Mouse (Mus musculus) midbrain, postnatal 0 days (tissue): ENCODE measurements at regions not wholly inside any gene's neighbourhood (a gene's known extent, or its start where the extent isn't known, plus 50 kb on each side); places are given as distances from the start of the nearest gene placed in this dataset.

Experiments
- ATAC-seq: fragments of 200-750 bp; cut with Nextera tagmentation; 2 replicates; pipeline ENCODE4 v1.8.0; 2017; ENCODE audit warnings: moderate number of reproducible peaks, mild to moderate bottlenecking, moderate TSS enrichment, moderate library complexity; ENCODE audit not compliant: low FRiP score
- DNase-seq: peaks from one replicate; pipeline ENCODE4 v3.0.0-alpha.2; 2015; ENCODE audit warnings: low spot score
- H3K27ac ChIP-seq: fragments of 300-500 bp; sonication (generic); 2 replicates; pipeline ENCODE4 v1.5.1; 2014; ENCODE audit warnings: low read depth, mild to moderate bottlenecking, low read length, mixed read lengths
- H3K27me3 ChIP-seq: fragments of 300-500 bp; sonication (generic); 2 replicates; pipeline ENCODE4 v1.6.1; 2014; ENCODE audit warnings: low read length, control low read depth, mixed read lengths; ENCODE audit not compliant: insufficient read depth
- H3K36me3 ChIP-seq: fragments of 300-500 bp; sonication (generic); 2 replicates; pipeline ENCODE4 v1.6.1; 2014; ENCODE audit warnings: low read length, control low read depth, mixed read lengths; ENCODE audit not compliant: insufficient read depth
- H3K4me1 ChIP-seq: fragments of 300-500 bp; sonication (generic); 2 replicates; pipeline ENCODE4 v1.6.1; 2014; ENCODE audit warnings: mild to moderate bottlenecking, control low read depth, antibody characterized with exemption, low read length, mixed read lengths; ENCODE audit not compliant: insufficient read depth
- H3K4me2 ChIP-seq: fragments of 300-500 bp; sonication (generic); 2 replicates; pipeline ENCODE4 v1.6.1; 2014; ENCODE audit warnings: low read depth, mild to moderate bottlenecking, low read length, mixed read lengths; ENCODE audit not compliant: poor library complexity, severe bottlenecking
- H3K4me3 ChIP-seq: fragments of 300-500 bp; sonication (generic); 2 replicates; pipeline ENCODE4 v1.5.1; 2014; ENCODE audit warnings: low read depth, mild to moderate bottlenecking, low read length, moderate library complexity
- H3K9ac ChIP-seq: fragments of 300-500 bp; sonication (generic); replicated peaks from 2 replicates; pipeline ENCODE4 v1.6.1; 2014; ENCODE audit warnings: mild to moderate bottlenecking, low read length, moderate library complexity, mixed read lengths; ENCODE audit not compliant: poor library complexity, severe bottlenecking
- H3K9me3 ChIP-seq: fragments of 300-500 bp; sonication (generic); 2 replicates; pipeline ENCODE4 v1.6.1; 2016; ENCODE audit warnings: low read length, control low read depth
- CTCF ChIP-seq: IDR thresholded peaks from 2 replicates; pipeline ENCODE4 v1.5.1; 2016; ENCODE audit warnings: antibody characterized with exemption, mild to moderate bottlenecking
- WGBS: fragments of 180-500 bp; shearing (Covaris S2); extraction: QIAGEN DNeasy Blood & Tissue Kit; methylation state at CpG from one replicate; pipeline ENCODE4 v1.1.7; 2014; 5-methylcytosine and 5-hydroxymethylcytosine counted together

DNA sequence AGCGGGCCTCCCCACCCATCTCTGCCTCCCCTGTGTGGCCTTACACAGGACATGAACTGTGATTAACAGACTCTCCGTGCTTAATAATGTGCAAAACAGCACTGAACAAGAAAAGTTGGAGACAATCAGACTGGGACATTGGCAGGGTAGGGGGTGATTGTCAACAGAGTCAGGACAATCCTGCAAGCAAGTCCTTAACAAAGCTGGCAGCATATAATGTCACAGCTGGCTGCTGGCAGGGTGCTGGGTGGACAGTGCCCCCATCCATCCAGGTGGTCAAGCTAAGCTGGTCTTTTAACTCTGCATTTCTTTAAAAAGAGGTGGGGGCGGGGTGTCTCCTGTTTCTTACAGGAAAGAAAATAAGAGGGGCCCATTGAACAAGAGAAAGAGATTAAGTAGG, 149.2 kb upstream of the Ralgapa2 start:
- DNase-seq (no peak), ATAC-seq (no peak)
- Histone ChIP-seq H3K4me1 (no peaks in the 10 kb centered on the region), H3K4me3 (no peak overlapping the region), H3K4me2 (no peak overlapping the region), H3K27me3 (no peaks in the 10 kb centered on the region), H3K36me3 (no peaks in the 10 kb centered on the region), H3K9ac (no peak overlapping the region), H3K9me3 (no peaks in the 10 kb centered on the region), H3K27ac (no peak overlapping the region)
- no peak for TF ChIP-seq CTCF
- 37% methylated on average over 3 of the region's 3 CpGs for WGBS

DNA sequence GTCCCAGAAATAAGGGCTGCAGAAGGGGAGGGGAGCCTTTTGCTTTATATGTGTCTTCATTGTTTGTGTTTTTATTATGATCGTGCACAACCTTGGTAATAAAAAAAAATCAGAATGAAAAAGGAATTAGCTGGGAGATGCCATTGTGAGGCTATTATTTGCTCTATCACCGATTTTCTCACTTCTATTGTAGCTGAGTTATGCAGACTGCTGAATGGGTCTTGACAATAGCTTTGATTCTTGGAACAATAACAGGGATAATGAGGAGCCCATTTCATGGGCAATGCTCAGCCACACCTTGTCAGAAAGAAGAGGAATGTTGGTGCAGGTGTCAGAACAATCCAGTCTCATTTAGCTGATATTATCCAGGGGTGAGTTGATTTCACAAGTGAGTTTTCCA, 160.6 kb upstream of the Ralgapa2 start:
- H3K36me3 ChIP-seq = no peaks in the 10 kb centered on the region
- no peak for DNase-seq
- ATAC-seq = no peak
- no peaks in the 10 kb centered on the region for H3K4me1 ChIP-seq
- no peak overlapping the region for H3K9ac ChIP-seq
- no peak for TF ChIP-seq CTCF
- H3K27me3 ChIP-seq = no peaks in the 10 kb centered on the region
- no peak overlapping the region for H3K4me3 ChIP-seq
- no peak overlapping the region for H3K4me2 ChIP-seq
- no peaks in the 10 kb centered on the region for H3K9me3 ChIP-seq
- WGBS = 46% methylated on average over 2 of the region's 2 CpGs
- H3K27ac ChIP-seq = no peak overlapping the region

DNA sequence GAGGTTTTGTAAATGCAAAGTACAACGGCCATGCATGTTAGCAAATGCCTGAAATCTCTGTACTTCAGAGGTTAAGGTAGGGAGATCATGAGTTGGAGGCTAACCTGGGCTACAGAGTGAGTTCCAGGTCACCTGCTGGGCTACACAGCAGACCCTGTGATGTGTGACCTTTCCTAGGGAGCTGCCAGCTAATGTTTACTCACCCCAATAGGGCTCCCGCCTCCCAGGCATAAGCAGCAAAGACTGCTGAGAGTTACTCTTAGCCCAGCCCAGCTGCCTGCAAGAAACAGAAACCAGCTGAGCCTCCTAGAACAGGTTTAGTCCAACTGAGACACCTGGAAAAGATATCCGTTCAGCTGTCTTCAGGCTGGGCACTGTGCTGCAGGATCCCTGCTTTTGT, 169.8 kb upstream of the Ralgapa2 start:
- ATAC-seq = no peak
- WGBS = 70% methylated on average over 3 of the region's 3 CpGs
- H3K9me3 ChIP-seq = no peaks in the 10 kb centered on the region
- H3K9ac ChIP-seq = no peak overlapping the region
- H3K27ac ChIP-seq = no peak overlapping the region
- DNase-seq = no peak
- H3K27me3 ChIP-seq = no peaks in the 10 kb centered on the region
- no peaks in the 10 kb centered on the region for H3K4me1 ChIP-seq
- H3K4me3 ChIP-seq = no peak overlapping the region
- no peaks in the 10 kb centered on the region for H3K36me3 ChIP-seq
- H3K4me2 ChIP-seq = no peak overlapping the region
- TF ChIP-seq CTCF = no peak

DNA sequence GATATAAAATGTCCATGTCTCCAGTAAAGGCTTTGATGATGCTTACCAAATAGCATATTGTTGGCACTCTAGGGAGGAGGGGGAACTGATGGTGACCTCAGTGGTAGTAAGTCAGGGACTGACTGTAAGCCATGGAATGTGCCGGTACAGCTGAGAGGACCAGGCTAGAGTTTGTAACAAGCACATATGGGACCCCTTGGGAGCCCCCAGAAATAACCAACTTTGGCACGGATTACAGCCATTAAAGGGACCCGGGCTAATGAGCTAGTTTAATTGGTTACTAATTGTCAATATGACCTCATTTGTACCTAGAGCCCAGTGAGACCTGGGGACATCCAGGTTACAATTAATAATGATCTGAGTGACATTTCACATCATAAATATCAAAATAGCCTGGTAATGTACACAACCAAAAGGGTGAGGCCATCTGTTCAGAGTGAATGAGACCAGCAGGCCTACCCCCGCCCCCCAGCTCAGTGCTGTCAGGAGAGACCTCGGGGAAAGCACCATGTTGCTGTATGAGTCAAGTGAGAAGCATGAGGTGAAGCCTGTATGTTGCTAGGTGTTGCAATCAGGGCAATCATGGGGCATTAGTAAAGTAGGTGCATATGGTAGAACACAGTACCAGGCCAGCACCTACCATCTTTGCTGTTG, 169.7 kb upstream of the Kiz start:
- no peak overlapping the region for H3K4me3 ChIP-seq
- no peaks in the 10 kb centered on the region for H3K4me1 ChIP-seq
- no peaks in the 10 kb centered on the region for H3K36me3 ChIP-seq
- no peak overlapping the region for H3K27ac ChIP-seq
- 70% methylated on average over 5 of the region's 5 CpGs for WGBS
- ATAC-seq (no peak), DNase-seq (no peak)
- TF ChIP-seq CTCF = no peak
- H3K9ac ChIP-seq = no peak overlapping the region
- no peak overlapping the region for H3K4me2 ChIP-seq
- no peaks in the 10 kb centered on the region for H3K9me3 ChIP-seq
- 0 out of 2 replicates have a peak, but pooled peaks cover 4% of the 10 kb centered on the region for H3K27me3 ChIP-seq

DNA sequence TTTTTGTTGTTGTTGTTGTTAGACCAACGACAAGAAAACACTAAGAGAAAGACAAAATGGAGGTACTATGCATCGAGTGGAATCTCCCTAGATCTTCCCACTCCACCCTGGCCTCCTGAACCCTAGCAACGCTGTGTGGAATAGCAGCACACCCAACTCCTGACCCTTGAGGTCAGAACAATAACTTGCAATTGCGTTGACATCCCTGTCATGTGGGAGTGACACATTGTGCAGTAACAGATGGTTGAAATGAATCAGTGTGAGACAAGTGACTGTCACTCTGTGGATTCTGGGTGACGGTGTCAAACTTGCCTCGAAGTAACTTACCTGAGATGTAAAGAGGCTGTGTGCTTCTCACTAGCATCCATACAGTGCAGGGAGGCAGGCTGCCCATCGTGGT, 167.1 kb upstream of the Kiz start:
- Histone ChIP-seq H3K4me1 (no peaks in the 10 kb centered on the region), H3K4me2 (no peak overlapping the region), H3K27me3 (0 out of 2 replicates have a peak, but pooled peaks cover 4% of the 10 kb centered on the region), H3K4me3 (no peak overlapping the region), H3K9ac (no peak overlapping the region), H3K36me3 (no peaks in the 10 kb centered on the region), H3K9me3 (no peaks in the 10 kb centered on the region), H3K27ac (no peak overlapping the region)
- 80% methylated on average over 7 of the region's 7 CpGs for WGBS
- TF ChIP-seq CTCF = no peak
- ATAC-seq (no peak), DNase-seq (no peak)

DNA sequence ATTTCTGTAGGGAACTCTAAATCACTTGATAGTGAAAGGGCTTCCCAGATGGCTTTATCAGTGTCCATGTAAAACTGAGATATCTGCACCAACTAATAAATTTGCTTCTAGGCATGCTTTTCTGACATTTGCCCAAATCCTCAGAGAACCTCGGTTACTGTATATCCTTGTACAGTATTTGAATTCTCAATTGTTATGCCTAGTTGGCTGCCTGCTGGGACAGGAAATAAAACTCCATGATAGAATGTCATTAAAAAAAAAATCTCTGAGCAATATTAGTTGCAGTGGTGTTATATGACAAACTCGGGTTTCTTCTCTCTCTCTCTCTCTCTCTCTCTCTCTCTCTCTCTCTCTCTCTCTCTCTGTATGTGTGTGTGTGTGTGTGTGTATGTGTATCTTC, 162.2 kb upstream of the Kiz start:
- 0 out of 2 replicates have a peak, but pooled peaks cover 4% of the 10 kb centered on the region for H3K27me3 ChIP-seq
- no peak overlapping the region for H3K9ac ChIP-seq
- ATAC-seq = no peak
- no peaks in the 10 kb centered on the region for H3K36me3 ChIP-seq
- no peaks in the 10 kb centered on the region for H3K9me3 ChIP-seq
- 18% methylated on average over 2 of the region's 2 CpGs for WGBS
- H3K4me3 ChIP-seq = no peak overlapping the region
- no peak for DNase-seq
- no peak overlapping the region for H3K27ac ChIP-seq
- no peak overlapping the region for H3K4me2 ChIP-seq
- H3K4me1 ChIP-seq = no peaks in the 10 kb centered on the region; the same call in 1 of the 2 replicates
- no peak for TF ChIP-seq CTCF
